Mouse (Mus musculus) fat pad, adult 2 months (tissue): ENCODE results near the gene Rgma.

Experiments used
- DNase-seq: peaks from one replicate; pipeline ENCODE4 v3.0.0-alpha.2; 2011; ENCODE audit warnings: low read depth, low spot score; ENCODE audit errors: extremely low read depth

Rgma gene

DNA sequence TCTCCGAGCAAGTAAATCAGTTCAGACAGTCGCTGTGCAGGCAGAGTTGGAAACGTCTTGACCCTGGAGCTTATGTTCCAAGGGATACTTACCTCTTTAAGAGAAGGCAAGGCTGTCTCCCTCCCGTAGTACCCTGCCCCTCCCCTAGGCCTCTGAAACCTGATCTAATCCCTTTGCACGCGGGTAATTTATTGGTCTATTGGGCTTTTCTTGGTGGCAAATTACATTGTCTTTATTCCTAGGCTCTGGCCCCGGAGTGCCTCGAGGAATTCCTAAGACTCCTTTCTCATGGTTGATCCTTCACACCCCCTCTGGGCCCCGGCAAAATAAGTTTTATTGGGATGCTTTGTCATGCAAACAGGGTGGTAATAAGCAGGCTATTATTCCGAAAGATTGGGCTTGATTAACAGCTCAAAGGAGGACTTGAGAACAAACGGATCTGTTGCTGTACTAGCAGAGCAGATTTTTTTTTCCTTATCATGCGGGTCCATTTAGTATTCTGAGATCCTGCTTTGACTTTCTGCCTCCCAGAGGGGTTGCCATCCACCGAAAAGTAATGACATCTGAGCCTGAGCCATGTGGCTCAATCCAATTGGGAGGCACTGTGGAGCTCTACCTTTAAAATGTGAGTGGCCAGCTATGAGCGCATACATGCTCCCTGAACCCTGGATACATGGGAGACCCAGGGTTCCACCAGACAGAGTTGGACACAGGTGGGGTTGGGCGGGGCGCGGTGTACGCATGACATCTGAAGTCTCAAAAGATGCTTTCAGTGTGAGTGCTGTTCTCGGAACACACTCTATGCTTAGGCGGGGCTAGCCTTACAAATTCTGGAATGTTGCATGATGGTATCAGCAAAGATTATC is 25.0 kb downstream of the Rgma start:
- no peak for DNase-seq

DNA sequence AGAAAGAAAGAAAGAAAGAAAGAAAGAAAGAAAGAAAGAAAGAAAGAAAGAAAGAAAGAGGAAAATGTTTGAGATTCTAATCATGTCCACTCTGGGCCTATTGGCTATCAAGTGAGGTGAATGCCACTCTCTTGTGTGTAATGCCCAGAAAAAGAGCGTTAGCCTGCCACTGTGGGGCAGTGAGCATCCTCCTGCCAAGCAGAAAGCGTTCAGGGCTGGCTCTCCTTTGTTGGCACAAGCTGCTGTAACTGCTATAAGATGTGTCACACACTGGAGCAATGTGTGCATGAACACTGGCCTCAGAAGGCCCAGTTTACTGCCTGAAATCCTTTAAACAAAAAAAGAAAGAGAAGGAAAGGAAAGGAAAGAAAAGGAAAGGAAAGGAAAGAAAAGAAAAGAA is 26.8 kb downstream of the Rgma start:
- DNase-seq: no peak

DNA sequence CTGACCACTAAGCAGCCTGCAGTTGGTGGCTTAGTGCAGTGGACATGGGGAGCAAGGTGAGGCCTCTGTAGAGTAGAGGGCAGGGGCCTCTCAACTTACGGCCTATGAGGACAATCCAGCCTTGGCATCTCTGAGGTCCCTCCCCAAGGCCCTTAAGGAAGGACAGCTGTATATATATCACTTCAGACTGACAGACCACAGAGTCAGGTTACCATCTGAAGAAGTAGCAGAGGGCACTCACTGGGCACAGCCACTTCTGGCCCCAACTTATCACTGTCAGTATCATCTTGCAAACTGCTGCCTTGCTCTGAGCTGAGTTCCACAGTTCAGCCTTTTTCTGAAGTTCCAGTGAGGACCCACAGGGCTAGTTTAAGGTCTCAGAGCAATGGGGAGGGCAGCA is 27.4 kb downstream of the Rgma start:
- no peak for DNase-seq

DNA sequence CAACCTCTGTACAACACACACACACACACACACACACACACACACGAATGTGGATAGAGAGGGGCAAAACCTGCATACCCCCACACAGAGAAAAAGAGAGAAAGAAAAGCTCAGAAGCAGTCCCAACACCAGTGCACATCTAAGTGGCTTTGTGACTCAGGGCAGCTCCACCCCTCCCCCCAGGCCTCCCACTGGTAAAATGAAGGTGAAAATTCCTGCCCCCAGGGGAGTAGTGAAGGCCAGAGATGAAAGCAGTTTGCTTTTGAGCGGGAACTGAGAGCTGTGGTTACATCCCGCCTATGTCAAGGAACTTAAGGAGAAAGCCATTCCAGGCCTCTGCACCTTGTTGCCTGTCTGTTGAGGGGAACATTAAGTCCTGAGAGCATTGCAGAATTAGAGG is 28.2 kb downstream of the Rgma start:
- no peak for DNase-seq

DNA sequence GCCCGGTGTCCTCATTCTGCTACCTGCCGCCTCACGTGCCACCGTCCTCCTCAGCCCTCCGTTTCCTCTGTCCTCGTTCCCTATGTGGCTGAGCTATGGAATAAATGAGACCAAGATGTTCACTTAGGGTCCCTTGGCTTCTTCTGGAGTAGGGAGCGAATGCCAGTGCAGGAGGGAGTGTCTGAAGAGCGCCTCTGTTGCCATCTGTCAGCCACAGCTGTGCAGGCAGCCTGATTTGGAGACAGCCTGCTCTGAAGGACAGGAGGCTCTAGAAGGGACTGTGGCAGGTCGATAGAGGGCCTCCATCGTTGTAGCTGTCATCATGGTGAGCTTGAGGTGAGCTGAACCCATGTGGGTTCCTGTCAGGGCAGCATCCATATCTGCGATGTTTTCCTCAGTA is 30.2 kb downstream of the Rgma start:
- no peak for DNase-seq

DNA sequence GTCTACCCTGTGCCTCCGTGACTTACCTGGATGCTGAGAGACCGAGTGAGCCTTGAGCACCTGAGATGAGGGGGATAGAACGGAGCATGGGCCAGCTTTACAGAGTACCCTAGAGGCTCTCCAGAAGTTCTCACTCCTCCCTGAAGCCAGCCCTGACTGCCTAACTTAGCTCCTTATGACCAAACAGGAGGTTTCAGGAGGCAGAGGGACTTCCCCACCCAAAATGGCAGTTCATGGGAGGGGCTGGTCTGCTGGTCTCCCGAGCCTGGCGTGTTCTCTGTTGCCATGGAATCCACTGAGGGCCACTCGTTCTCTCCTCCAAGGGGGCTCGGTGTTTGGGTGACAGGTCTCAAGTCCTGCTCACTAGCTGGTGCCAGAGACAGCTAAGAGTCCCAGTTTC is 36.2 kb downstream of the Rgma start:
- no peak for DNase-seq

DNA sequence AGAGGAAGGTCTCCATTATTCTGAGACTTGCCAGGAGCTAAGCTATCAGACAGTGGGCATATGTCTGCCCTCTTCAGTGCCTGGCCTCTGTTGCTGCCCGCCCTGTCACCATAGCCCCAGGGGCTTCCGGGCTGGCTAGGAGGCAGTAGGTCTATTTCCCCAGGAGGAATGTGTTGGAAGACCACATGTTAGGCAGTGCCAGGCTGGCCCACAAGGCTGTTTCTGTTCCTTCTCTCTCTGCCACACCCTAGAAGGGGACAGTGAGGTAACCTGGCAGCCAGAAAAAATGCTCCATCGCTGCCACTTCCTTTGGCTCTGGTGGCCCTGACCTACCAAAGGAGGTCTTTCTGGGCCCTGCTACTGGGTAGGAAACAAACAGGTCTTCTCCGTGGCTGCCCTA is 36.7 kb downstream of the Rgma start:
- no peak for DNase-seq

DNA sequence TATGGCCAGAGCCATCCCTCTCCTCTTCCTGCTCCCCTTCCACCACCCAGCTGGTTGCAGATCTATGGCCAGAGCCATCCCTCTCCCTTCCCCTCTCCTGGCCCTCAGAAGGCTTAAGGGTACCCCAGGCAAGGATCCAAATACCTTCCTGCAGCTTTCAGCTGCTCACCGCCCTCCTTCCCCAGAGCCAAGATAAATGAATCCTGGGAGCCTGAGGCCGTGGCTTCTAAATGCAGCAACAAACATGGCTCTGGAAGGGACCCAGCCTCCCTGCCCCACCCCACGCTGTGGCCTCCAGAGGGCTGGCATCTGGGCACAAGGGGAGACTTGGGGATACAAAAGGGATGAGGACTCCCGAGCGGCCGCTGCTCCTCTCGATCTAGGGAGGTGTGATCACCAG is 37.1 kb downstream of the Rgma start:
- DNase-seq: no peak

DNA sequence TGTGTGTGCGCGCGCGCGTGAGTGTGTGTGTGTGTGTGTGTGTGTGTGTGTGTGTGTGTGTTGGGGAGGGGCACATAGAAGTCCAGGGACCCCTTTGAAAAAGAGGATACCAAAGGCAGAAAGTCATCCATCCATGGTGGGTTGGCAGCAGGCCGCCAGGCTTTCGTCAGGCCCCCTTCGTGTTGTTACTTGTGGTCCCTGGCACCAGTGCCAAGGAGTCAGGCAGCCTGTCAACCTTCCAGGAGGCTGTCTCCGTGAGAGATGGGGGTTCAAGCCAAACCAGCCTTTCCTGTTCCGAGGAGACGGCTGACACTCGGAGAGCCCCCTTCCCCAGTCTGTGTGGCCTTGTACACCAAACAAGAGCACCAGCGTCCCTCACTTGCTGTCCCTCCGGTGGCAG is 38.9 kb downstream of the Rgma start:
- no peak for DNase-seq

DNA sequence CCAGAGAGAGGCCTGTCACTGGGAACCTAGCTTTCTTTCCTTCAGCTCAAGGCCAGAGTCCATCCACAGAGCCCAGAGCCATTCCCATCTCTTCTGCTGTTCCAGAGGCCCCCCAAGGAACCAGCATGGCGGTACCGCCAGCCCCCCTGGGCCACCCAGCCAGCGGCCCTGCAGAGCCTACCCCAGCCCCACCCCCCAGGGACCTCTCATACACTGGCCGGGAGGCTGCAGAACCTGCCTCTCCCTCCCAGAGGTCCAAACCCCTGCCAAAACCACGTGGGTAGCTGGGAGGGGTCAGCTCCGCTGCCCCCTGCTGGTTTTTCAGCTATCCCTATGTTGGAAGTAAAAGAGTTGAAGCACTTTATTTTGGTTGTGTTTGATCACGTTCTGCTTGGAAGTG is 44.1 kb downstream of the Rgma start:
- no peak for DNase-seq

DNA sequence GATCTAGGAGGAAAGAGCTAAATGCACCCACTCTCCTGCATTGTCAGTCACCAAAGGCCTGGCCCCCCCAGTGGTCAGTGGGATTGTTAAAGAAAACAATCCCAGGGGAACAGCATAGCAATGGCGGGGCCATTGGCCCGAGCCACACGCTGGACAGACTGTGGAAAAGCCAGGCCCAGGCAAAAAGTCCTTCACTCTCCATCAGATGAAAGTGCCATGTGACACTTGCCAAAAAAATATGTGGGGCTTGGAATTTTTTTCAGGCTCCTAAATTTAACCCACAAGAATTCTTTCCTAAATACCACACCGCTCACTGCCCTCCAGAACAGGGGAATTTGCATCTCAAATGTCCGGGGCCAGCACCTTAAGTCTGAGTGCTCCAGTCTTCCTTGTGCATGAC is 45.5 kb downstream of the Rgma start:
- DNase-seq: no peak

DNA sequence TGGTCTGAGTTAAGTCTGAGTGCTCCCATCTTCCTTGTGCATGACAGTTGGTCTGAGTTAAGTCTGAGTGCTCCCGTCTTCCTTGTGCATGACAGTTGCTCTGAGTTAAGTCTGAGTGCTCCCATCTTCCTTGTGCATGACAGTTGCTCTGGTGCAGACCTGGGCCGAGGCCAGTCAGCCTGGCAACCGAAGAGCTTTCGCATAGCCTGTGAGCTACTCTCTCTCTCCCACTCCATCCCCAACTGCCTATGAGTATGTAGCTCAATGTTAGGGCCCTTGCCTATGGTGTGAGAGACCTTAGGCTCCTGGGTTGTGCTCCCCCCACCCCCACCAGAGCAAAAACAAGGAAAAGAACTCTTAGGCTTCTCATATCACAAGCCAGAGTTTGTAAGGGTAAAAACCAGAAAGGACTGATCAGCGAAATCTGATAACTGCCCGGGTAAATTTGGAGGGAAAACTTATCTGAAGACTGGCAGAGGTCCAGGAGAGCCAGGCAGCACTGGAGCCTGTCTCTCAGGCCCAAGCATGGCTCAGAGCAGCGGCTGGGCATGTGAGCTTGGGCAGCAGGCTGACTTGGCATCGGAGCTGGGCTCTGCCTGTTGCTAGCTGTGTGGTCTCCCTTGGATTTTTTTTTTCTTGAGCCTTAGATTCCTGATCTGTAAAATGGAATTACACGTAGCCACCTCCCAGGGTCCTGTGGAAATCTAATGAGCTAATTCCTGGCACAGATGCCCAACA is 46.1 kb downstream of the Rgma start:
- DNase-seq: no peak

DNA sequence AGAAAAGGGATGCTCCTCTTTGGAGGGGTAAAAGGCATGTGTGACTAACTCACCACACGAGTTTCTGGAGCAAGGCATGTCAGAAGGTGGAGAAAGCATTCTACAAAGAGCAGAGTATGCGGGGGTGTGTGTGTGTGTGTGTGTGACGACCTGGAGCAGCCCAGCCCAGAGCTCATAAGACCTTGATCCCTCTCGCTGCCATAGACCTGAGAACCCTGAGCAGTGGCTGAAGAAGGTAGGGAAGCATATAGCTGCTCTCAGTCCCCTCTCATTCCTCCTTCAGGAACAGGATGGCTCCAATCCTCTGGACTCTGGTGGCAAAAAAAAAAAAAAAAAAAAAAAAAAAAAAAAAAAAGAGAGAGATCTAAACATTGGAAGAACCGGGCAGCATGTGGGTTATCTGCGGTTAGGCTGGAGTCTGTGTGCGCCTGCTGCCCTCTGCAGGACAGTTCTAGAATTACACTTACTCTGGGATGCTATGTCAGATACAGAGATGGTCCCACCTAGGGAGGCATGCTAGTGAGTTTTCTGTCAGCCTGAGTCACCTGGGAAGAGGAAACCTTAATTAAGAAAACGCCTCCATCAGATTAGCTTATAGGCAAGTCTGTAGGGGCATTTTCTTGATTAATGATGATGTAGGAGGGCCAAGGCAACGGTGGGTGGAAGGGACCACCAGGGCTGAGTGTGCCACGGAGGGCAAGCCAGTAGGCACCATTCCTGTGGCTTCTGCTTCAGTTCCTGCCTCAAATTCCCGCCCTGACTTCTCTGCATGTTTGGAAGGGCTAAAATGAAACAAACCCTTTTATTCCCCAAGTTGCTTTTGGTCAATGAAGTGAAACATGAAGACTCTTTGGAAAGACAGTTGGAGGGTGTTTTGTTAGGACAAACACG is 47.2 kb downstream of the Rgma start:
- DNase-seq: no peak

DNA sequence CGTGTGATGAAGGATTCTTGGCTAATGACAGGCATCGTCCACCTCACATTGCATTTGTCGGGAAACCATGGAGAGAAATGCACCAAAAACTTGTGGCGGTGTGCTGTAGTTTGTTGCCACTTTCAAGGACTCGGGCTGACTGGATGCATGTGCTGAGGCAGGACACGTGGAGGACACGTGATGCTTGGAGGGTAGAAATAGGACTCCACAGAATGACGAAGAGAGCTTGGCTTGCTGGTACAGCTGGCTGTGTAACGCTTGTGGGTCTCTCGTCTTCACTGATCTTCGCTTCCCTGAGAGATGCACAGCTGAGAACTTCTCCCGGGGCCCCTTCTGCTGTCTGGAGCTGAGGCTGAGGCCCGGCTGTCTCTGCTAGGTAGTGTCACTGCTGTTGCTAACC is 47.9 kb downstream of the Rgma start:
- DNase-seq: no peak

DNA sequence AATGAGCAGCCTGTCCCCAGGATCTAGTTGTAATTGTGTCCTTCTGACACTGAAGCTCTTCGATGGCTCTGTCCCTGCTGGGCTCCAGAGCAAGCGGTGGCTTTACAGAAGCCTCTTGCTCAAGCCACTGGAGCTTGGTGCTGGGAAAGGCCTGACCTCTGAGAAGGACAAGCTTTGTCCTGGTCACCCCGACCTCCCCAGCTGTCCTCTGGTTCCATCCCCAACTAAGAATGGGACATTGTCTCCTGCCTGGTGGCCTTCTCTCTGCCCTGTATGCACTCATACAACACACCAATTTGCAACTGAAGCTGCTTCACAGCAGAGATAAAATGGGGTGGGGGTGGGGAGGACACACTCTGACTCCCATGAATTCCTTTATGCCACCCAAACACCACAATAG is 48.9 kb downstream of the Rgma start:
- no peak for DNase-seq

DNA sequence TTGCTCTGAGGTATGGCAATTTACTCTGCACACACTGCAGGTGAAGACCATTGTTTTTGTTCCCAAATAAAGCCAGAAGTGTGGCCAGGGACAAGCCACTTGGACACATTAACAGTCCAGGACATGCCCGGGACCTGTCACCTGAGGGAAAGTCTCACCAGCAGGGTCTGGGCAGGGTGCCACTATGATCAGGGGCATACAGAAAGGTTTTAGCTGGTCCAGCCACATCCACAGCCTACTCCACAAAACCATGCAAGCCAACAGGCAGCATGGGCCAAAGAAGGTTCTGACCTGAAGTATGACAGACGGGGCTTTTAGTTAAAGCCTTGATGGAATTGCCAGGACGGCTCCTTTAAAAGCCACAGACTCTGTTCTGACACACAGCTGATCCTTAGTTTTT is 49.4 kb downstream of the Rgma start:
- no peak for DNase-seq

DNA sequence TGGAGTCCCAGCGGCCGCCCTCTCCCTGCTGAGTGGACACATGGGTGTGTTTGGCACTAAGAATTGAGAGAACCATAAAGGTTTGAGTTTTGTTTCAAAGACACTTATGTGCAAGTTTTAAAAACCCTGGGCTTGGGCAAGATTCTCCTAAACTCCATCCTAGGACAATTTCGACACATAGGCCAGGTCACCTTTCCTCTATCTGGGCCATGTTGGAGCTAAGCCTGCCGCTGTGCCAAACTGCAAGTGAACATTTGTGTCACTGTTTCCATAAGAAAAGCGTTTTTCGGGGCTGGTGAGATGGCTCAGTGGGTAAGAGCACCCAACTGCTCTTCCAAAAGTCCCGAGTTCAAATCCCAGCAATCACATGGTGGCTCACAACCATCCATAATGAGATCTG is 50.1 kb downstream of the Rgma start:
- DNase-seq: no peak

DNA sequence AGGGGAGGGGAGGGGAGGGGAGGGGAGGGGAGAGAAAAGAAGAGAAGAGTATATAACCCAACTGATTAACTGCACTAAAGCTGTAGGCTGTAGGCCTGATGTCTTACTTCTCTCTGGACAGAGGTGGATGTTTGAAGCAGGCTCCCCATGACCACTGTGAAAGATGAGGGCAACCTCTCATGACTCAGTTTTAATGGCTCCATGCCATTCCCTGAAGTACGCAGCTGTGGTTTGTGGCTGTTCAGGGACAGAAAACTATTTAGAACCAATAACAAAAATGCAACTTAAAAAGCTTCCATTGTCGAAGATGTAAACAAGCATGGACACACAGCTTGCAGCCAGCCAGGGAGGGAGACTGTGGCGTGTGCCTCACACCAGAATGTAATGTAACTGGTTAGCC is 50.9 kb downstream of the Rgma start:
- no peak for DNase-seq

DNA sequence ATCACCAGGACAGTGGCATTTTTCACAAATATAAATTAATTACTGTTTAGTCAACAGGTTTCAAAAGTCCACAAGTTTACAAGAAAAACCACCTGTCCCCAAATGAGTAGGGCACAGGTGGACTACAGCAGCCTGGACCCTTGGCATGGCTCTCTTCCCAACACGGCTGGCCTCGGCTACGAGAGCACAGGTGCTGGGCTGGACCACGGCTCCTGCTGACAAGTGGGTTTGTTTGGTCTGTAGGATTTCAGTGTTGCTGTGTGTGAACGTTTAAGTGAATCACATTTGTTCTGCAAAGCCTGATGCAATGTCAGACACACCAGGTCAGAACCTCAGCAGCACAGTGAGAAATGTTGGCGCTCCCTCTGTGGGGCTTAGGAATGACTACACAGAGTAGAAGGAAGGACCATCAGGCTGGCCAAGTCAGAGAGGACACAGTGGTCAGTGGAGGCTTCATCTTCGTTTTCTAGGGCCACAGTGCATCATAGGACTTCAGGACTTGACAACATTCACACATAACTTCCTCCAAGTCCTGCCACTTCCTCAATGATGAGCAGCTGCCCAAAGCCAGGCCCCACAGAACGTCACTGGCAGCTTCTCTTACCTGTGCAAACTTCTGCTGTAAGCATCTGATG is 51.6 kb downstream of the Rgma start:
- DNase-seq: no peak

DNA sequence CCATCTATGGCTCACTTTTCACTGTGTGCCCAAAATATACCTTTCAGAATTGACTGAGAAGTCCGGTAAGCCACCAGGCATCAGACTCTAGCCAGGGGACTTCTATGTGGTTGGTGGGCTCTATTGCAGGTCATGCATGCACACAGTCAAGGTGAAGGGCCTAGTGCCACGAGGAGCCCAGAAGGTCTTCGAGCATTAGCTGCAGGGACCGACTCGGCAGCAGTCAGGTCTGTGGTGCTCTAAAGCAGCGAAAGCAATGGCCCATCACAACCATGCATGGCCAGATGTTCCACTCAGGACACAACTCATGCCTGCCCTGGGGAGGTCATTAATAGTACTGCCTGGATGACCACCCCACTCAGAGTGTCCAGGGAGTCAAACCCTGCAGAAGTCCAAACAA is 52.5 kb downstream of the Rgma start:
- DNase-seq: no peak

DNA sequence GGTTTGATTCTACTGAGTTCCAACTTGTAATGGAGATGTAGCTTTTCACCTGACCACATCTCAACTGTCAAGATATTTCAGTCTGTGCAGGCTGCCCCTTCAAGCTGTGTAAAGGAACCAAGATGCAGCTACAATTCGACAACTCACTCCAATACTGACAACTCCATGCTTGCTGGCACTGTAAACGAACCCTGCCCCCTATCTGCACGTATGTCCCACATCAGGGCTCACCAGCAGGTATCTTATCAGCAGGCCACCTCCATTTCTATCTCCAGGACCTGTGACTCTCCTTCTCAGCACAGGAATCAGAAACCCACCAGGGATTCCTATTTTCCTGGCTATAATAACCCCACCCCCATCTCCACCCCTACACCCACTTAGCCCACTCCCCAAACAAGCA is 53.2 kb downstream of the Rgma start:
- no peak for DNase-seq
